Mouse (Mus musculus) kidney, embryonic 15.5 days (tissue): Measurements from ENCODE around the gene Amer2. TPM values are rescaled to one million over a fixed set of nuclear protein-coding genes. Genes with fewer than 3 reads are reported as not detected.

Experiments used
- ATAC-seq: fragments of 200-750 bp; cut with Nextera tagmentation; replicated peaks from 2 replicates; pipeline ENCODE4 v1.8.0; 2017; ENCODE audit warnings: moderate TSS enrichment; ENCODE audit not compliant: low FRiP score
- H3K27ac ChIP-seq: fragments of 300-500 bp; sonication (generic); 2 replicates; pipeline ENCODE4 v1.5.1; 2015; ENCODE audit warnings: mild to moderate bottlenecking, inconsistent platforms
- H3K27me3 ChIP-seq: fragments of 300-500 bp; sonication (generic); 2 replicates; pipeline ENCODE4 v1.6.1; 2015; ENCODE audit warnings: inconsistent platforms
- H3K36me3 ChIP-seq: fragments of 300-500 bp; sonication (generic); 2 replicates; pipeline ENCODE4 v1.6.1; 2015; ENCODE audit warnings: inconsistent platforms
- H3K4me1 ChIP-seq: fragments of 300-500 bp; sonication (generic); 2 replicates; pipeline ENCODE4 v1.6.1; 2015; ENCODE audit warnings: inconsistent platforms
- H3K4me2 ChIP-seq: fragments of 300-500 bp; sonication (generic); 2 replicates; pipeline ENCODE4 v1.6.1; 2015; ENCODE audit warnings: moderate library complexity, mild to moderate bottlenecking, inconsistent platforms
- H3K4me3 ChIP-seq: fragments of 300-500 bp; sonication (generic); replicated peaks from 2 replicates; pipeline ENCODE4 v1.5.1; 2015; ENCODE audit warnings: mild to moderate bottlenecking, inconsistent platforms
- H3K9ac ChIP-seq: fragments of 300-500 bp; sonication (generic); 2 replicates; pipeline ENCODE4 v1.6.1; 2015; ENCODE audit warnings: mild to moderate bottlenecking, inconsistent platforms
- H3K9me3 ChIP-seq: fragments of 300-500 bp; sonication (generic); replicated peaks from 2 replicates; pipeline ENCODE4 v1.6.1; 2016; ENCODE audit warnings: inconsistent platforms
- WGBS: fragments of 180-500 bp; shearing (Covaris S2); methylation state at CpG from one replicate; pipeline ENCODE4 v1.1.7; 2015; ENCODE audit warnings: mixed read lengths; 5-methylcytosine and 5-hydroxymethylcytosine counted together
- polyA plus RNA-seq: library from polyadenylated mRNA; unstranded; fragments of >200 nt; fragmentation: Nextera tagmentation; extraction: Ambion mirVana; gene quantifications from 2 replicates; pipeline ENCODE4 v1.2.1, GENCODE M21; 2015

Amer2 gene
- polyA plus RNA-seq, 1 experiment from 2014 or later = 2.6 TPM

GRCm38 (mm10) chr14:60378057-60378565 is 5.1 kb downstream of the Amer2 start:
- WGBS = under 1% methylated on average over 53 of the region's 53 CpGs
- Histone ChIP-seq H3K9me3 (no peaks in the 10 kb centered on the region), H3K4me3 (peak overlapping the region; percentile 61), H3K4me2 (peak overlapping the region; percentile 97), H3K4me1 (peaks cover 22% of the 10 kb centered on the region), H3K27me3 (peaks cover 46% of the 10 kb centered on the region), H3K36me3 (no peaks in the 10 kb centered on the region), H3K27ac (no peak overlapping the region), H3K9ac (peak overlapping the region; percentile 57)
- peak; percentile 82 for ATAC-seq

GRCm38 (mm10) chr14:60378566-60379322 is 5.7 kb downstream of the Amer2 start:
- WGBS = under 1% methylated on average over 66 of the region's 77 CpGs
- Histone ChIP-seq H3K9ac (peak overlapping the region; percentile 57), H3K27me3 (peaks cover 42% of the 10 kb centered on the region), H3K27ac (no peak overlapping the region), H3K4me2 (peak overlapping the region; percentile 97), H3K4me1 (peaks cover 24% of the 10 kb centered on the region), H3K9me3 (no peaks in the 10 kb centered on the region), H3K4me3 (peak overlapping the region; percentile 61), H3K36me3 (no peaks in the 10 kb centered on the region)
- ATAC-seq = peak; percentile 62

- Histone ChIP-seq H3K9me3 (no peaks in the 10 kb centered on the region), H3K27ac (no peak overlapping the region), H3K4me3 (peak overlapping the region; percentile 61), H3K36me3 (no peaks in the 10 kb centered on the region), H3K4me2 (peak overlapping the region; percentile 97), H3K9ac (peak overlapping the region; percentile 57), H3K27me3 (peaks cover 37% of the 10 kb centered on the region), H3K4me1 (peaks cover 27% of the 10 kb centered on the region)
- ATAC-seq = peak; percentile 17; the same call in 1 of the 2 replicates
- 56% methylated on average over 20 of the region's 20 CpGs for WGBS
Measured at GRCm38 (mm10) chr14:60379323-60379957, 6.4 kb downstream of the Amer2 start.

- Histone ChIP-seq H3K4me2 (no peak overlapping the region), H3K9ac (no peak overlapping the region), H3K27ac (no peak overlapping the region), H3K9me3 (no peaks in the 10 kb centered on the region), H3K4me1 (peaks cover 27% of the 10 kb centered on the region), H3K4me3 (no peak overlapping the region), H3K27me3 (peaks cover 37% of the 10 kb centered on the region), H3K36me3 (no peaks in the 10 kb centered on the region)
- WGBS = 93% methylated on average over 8 of the region's 8 CpGs
- no peak for ATAC-seq
Measured at GRCm38 (mm10) chr14:60379958-60380330, 6.9 kb downstream of the Amer2 start.

- peaks cover 37% of the 10 kb centered on the region for H3K27me3 ChIP-seq
- peaks cover 27% of the 10 kb centered on the region for H3K4me1 ChIP-seq
- H3K4me3 ChIP-seq = no peak overlapping the region
- 78% methylated on average over 4 of the region's 4 CpGs for WGBS
- H3K27ac ChIP-seq = no peak overlapping the region
- ATAC-seq = no peak
- no peak overlapping the region for H3K4me2 ChIP-seq
- H3K36me3 ChIP-seq = no peaks in the 10 kb centered on the region
- no peak overlapping the region for H3K9ac ChIP-seq
- H3K9me3 ChIP-seq = no peaks in the 10 kb centered on the region
Measured at GRCm38 (mm10) chr14:60381671-60382070, 8.6 kb downstream of the Amer2 start.

GRCm38 (mm10) chr14:60383816-60384215 is 10.8 kb downstream of the Amer2 start:
- no peaks in the 10 kb centered on the region for H3K9me3 ChIP-seq
- no peak overlapping the region for H3K4me2 ChIP-seq
- no peaks in the 10 kb centered on the region for H3K36me3 ChIP-seq
- H3K27me3 ChIP-seq = peaks cover 18% of the 10 kb centered on the region
- H3K9ac ChIP-seq = no peak overlapping the region
- no peak overlapping the region for H3K4me3 ChIP-seq
- H3K4me1 ChIP-seq = peaks cover 12% of the 10 kb centered on the region
- ATAC-seq = 0 out of 2 replicates have a peak, but pooled peaks have one; percentile 29
- no peak overlapping the region for H3K27ac ChIP-seq
- WGBS = 68% methylated on average over 7 of the region's 7 CpGs

GRCm38 (mm10) chr14:60384269-60384668 is 11.2 kb downstream of the Amer2 start:
- 90% methylated on average over 7 of the region's 7 CpGs for WGBS
- Histone ChIP-seq H3K4me2 (no peak overlapping the region), H3K27ac (no peak overlapping the region), H3K9me3 (no peaks in the 10 kb centered on the region), H3K36me3 (no peaks in the 10 kb centered on the region), H3K4me3 (no peak overlapping the region), H3K9ac (no peak overlapping the region), H3K4me1 (peaks cover 7% of the 10 kb centered on the region; the same call in 1 of the 2 replicates), H3K27me3 (peaks cover 14% of the 10 kb centered on the region)
- no peak for ATAC-seq

GRCm38 (mm10) chr14:60385079-60385643 is 12.1 kb downstream of the Amer2 start:
- no peak overlapping the region for H3K4me2 ChIP-seq
- no peaks in the 10 kb centered on the region for H3K36me3 ChIP-seq
- H3K9ac ChIP-seq = no peak overlapping the region
- H3K4me3 ChIP-seq = no peak overlapping the region
- peaks cover 5% of the 10 kb centered on the region for H3K27me3 ChIP-seq
- 0 out of 2 replicates have a peak, but pooled peaks cover 5% of the 10 kb centered on the region for H3K4me1 ChIP-seq
- WGBS = 53% methylated on average over 6 of the region's 6 CpGs
- H3K27ac ChIP-seq = no peak overlapping the region
- no peaks in the 10 kb centered on the region for H3K9me3 ChIP-seq
- ATAC-seq = no peak

- H3K27me3 ChIP-seq = no peaks in the 10 kb centered on the region
Measured at GRCm38 (mm10) chr14:60386591-60387501, 13.8 kb downstream of the Amer2 start.

GRCm38 (mm10) chr14:60388332-60388731 is 15.3 kb downstream of the Amer2 start:
- 84% methylated on average over 2 of the region's 2 CpGs for WGBS
- Histone ChIP-seq H3K27me3 (no peaks in the 10 kb centered on the region), H3K4me2 (no peak overlapping the region), H3K4me1 (0 out of 2 replicates have a peak, but pooled peaks cover 5% of the 10 kb centered on the region), H3K4me3 (no peak overlapping the region), H3K36me3 (no peaks in the 10 kb centered on the region), H3K27ac (no peak overlapping the region), H3K9ac (no peak overlapping the region), H3K9me3 (no peaks in the 10 kb centered on the region)
- no peak for ATAC-seq

More at GRCm38 (mm10) chr14:60386591-60387501, 13.8 kb downstream of the Amer2 start:
- Histone ChIP-seq H3K36me3 (no peaks in the 10 kb centered on the region), H3K4me1 (0 out of 2 replicates have a peak, but pooled peaks cover 5% of the 10 kb centered on the region), H3K4me2 (no peak overlapping the region), H3K9ac (no peak overlapping the region), H3K27ac (no peak overlapping the region), H3K9me3 (no peaks in the 10 kb centered on the region), H3K4me3 (no peak overlapping the region)
- WGBS = 76% methylated on average over 6 of the region's 6 CpGs
- no peak for ATAC-seq

GRCm38 (mm10) chr14:60392202-60392601 is 19.1 kb downstream of the Amer2 start:
- H3K36me3 ChIP-seq = no peaks in the 10 kb centered on the region
- WGBS = 86% methylated on average over 2 of the region's 2 CpGs

More at GRCm38 (mm10) chr14:60392202-60392601, 19.1 kb downstream of the Amer2 start:
- H3K4me3 ChIP-seq = no peak overlapping the region
- no peak overlapping the region for H3K9ac ChIP-seq
- H3K4me2 ChIP-seq = no peak overlapping the region
- H3K27me3 ChIP-seq = no peaks in the 10 kb centered on the region
- no peak overlapping the region for H3K27ac ChIP-seq
- H3K9me3 ChIP-seq = no peaks in the 10 kb centered on the region
- H3K4me1 ChIP-seq = no peaks in the 10 kb centered on the region
- ATAC-seq = no peak
